Mouse (Mus musculus): ENCODE results near the gene Unc5b.

GRCm38 (mm10) chr10:60863318-60863717, 31.9 kb upstream of the Unc5b start:
- TF ChIP-seq CTCF (IDR thresholded peaks at IDR 0.05; ENCODE audit: low read depth) = no peak
- TF ChIP-seq EP300 (IDR thresholded peaks at IDR 0.05; ENCODE audit: low read depth) = no peak

All from heart, postnatal 0 days (tissue).